Mouse (Mus musculus): Measurements from ENCODE around the gene Tescl.

Tescl gene

GRCm38 (mm10) chr7:24315726-24316566 is 17.8 kb downstream of the Tescl start:
- in situ Hi-C loops (cut with MboI, MseI), result no loop called here

GRCm38 (mm10) chr7:24300771-24301282 is 32.9 kb downstream of the Tescl start, which contains the start of gene Zfp61:
TSS of gene Zfp61 (minus strand) at chr7:24301232.
- in situ Hi-C loops (cut with MboI, MseI), result no loop called here

GRCm38 (mm10) chr7:24299823-24300481 is 33.8 kb downstream of the Tescl start:
- in situ Hi-C loops (cut with MboI, MseI), result no loop called here

GRCm38 (mm10) chr7:24298973-24299708 is 34.6 kb downstream of the Tescl start:
- in situ Hi-C loops (cut with MboI, MseI), result no loop called here

- in situ Hi-C loops (cut with MboI, MseI), result no loop called here
Observed at GRCm38 (mm10) chr7:24298635-24298972, 35.1 kb downstream of the Tescl start.

GRCm38 (mm10) chr7:24297361-24298095 is 36.2 kb downstream of the Tescl start:
- in situ Hi-C loops (cut with MboI, MseI), result no loop called here

GRCm38 (mm10) chr7:24296386-24296785 is 37.4 kb downstream of the Tescl start:
- in situ Hi-C loops (cut with MboI, MseI), result no loop called here

GRCm38 (mm10) chr7:24295376-24295775 is 38.4 kb downstream of the Tescl start:
- in situ Hi-C loops (cut with MboI, MseI), result no loop called here

- in situ Hi-C loops (cut with MboI, MseI), result no loop called here
Observed at GRCm38 (mm10) chr7:24294763-24295162, 39.0 kb downstream of the Tescl start.

- in situ Hi-C loops (cut with MboI, MseI), result no loop called here
Observed at GRCm38 (mm10) chr7:24293061-24293851, 40.5 kb downstream of the Tescl start.

- in situ Hi-C loops (cut with MboI, MseI), result no loop called here
Observed at GRCm38 (mm10) chr7:24291387-24292090, 42.2 kb downstream of the Tescl start.

- in situ Hi-C loops (cut with MboI, MseI), result no loop called here
Observed at GRCm38 (mm10) chr7:24290106-24290693, 43.5 kb downstream of the Tescl start.

GRCm38 (mm10) chr7:24288512-24288911 is 45.2 kb downstream of the Tescl start:
- in situ Hi-C loops (cut with MboI, MseI), result loop anchor here (10.0 kb wide), 1 partner anchor 324 kb away; no protein-coding TSS in a partner anchor

GRCm38 (mm10) chr7:24287670-24288069 is 46.1 kb downstream of the Tescl start:
- in situ Hi-C loops (cut with MboI, MseI), result loop anchor here (10.0 kb wide), 1 partner anchor 323 kb away; no protein-coding TSS in a partner anchor

- in situ Hi-C loops (cut with MboI, MseI), result loop anchor here (10.0 kb wide), 1 partner anchor 322 kb away; no protein-coding TSS in a partner anchor
Observed at GRCm38 (mm10) chr7:24286916-24287315, 46.8 kb downstream of the Tescl start.

- in situ Hi-C loops (cut with MboI, MseI), result loop anchor here (10.0 kb wide), 1 partner anchor 321 kb away; no protein-coding TSS in a partner anchor
Observed at GRCm38 (mm10) chr7:24286090-24286489, 47.6 kb downstream of the Tescl start.
